Mouse (Mus musculus) forebrain, embryonic 12.5 days (tissue): ENCODE measurements at regions not wholly inside any gene's neighbourhood (a gene's known extent, or its start where the extent isn't known, plus 50 kb on each side); places are given as distances from the start of the nearest gene placed in this dataset.

Experiments
- ATAC-seq: fragments of 200-750 bp; cut with Nextera tagmentation; 2 replicates; pipeline ENCODE4 v1.8.0; 2017; ENCODE audit warnings: moderate TSS enrichment; ENCODE audit not compliant: low FRiP score
- H3K27ac ChIP-seq: fragments of 300-500 bp; sonication (generic); 2 replicates; pipeline ENCODE4 v1.5.1; 2016; ENCODE audit warnings: mild to moderate bottlenecking
- H3K27me3 ChIP-seq: fragments of 300-500 bp; sonication (generic); 2 replicates; pipeline ENCODE4 v1.6.1; 2016; ENCODE audit warnings: mild to moderate bottlenecking
- H3K36me3 ChIP-seq: fragments of 300-500 bp; sonication (generic); replicated peaks from 2 replicates; pipeline ENCODE4 v1.6.1; 2016; ENCODE audit warnings: mild to moderate bottlenecking
- H3K4me1 ChIP-seq: fragments of 300-500 bp; sonication (generic); 2 replicates; pipeline ENCODE4 v1.6.1; 2016
- H3K4me2 ChIP-seq: fragments of 300-500 bp; sonication (generic); 2 replicates; pipeline ENCODE4 v1.6.1; 2016; ENCODE audit warnings: mild to moderate bottlenecking, moderate library complexity
- H3K4me3 ChIP-seq: fragments of 300-500 bp; sonication (generic); replicated peaks from 2 replicates; pipeline ENCODE4 v1.5.1; 2016; ENCODE audit warnings: mild to moderate bottlenecking
- H3K9ac ChIP-seq: fragments of 300-500 bp; sonication (generic); 2 replicates; pipeline ENCODE4 v1.6.1; 2016; ENCODE audit warnings: mild to moderate bottlenecking
- H3K9me3 ChIP-seq: fragments of 300-500 bp; sonication (generic); 2 replicates; pipeline ENCODE4 v1.6.1; 2016
- WGBS: fragments of 180-500 bp; shearing (Covaris S2); methylation state at CpG from one replicate; pipeline ENCODE4 v1.1.7; 2016; 5-methylcytosine and 5-hydroxymethylcytosine counted together

GRCm38 (mm10) chr12:29175698-29176440 lies 352.3 kb upstream of the Myt1l start:
- no peaks in the 10 kb centered on the region for H3K9me3 ChIP-seq
- H3K27ac ChIP-seq = no peak overlapping the region
- WGBS = 69% methylated on average over 10 of the region's 10 CpGs
- no peak overlapping the region for H3K4me2 ChIP-seq
- H3K4me3 ChIP-seq = no peak overlapping the region
- ATAC-seq = no peak
- no peak overlapping the region for H3K9ac ChIP-seq
- peaks cover 13% of the 10 kb centered on the region for H3K4me1 ChIP-seq
- no peaks in the 10 kb centered on the region for H3K36me3 ChIP-seq
- H3K27me3 ChIP-seq = no peaks in the 10 kb centered on the region

GRCm38 (mm10) chr12:29177145-29177544 lies 351.0 kb upstream of the Myt1l start:
- Histone ChIP-seq H3K4me3 (no peak overlapping the region), H3K4me1 (peaks cover 13% of the 10 kb centered on the region), H3K36me3 (no peaks in the 10 kb centered on the region), H3K27ac (no peak overlapping the region), H3K27me3 (no peaks in the 10 kb centered on the region), H3K4me2 (no peak overlapping the region), H3K9me3 (no peaks in the 10 kb centered on the region), H3K9ac (no peak overlapping the region)
- ATAC-seq = no peak
- WGBS = 93% methylated on average over 12 of the region's 12 CpGs

- no peak for ATAC-seq
- no peak overlapping the region for H3K4me3 ChIP-seq
- no peak overlapping the region for H3K4me2 ChIP-seq
- no peaks in the 10 kb centered on the region for H3K27me3 ChIP-seq
- H3K9me3 ChIP-seq = no peaks in the 10 kb centered on the region
- WGBS = 72% methylated on average over 14 of the region's 14 CpGs
- peaks cover 13% of the 10 kb centered on the region for H3K4me1 ChIP-seq
- no peak overlapping the region for H3K27ac ChIP-seq
- H3K9ac ChIP-seq = no peak overlapping the region
- H3K36me3 ChIP-seq = no peaks in the 10 kb centered on the region
Observed at GRCm38 (mm10) chr12:29178168-29178895, 349.9 kb upstream of the Myt1l start.

GRCm38 (mm10) chr12:29179405-29179804 lies 348.8 kb upstream of the Myt1l start:
- H3K9me3 ChIP-seq = no peaks in the 10 kb centered on the region
- no peak overlapping the region for H3K27ac ChIP-seq
- H3K4me3 ChIP-seq = no peak overlapping the region
- 8% methylated on average over 2 of the region's 2 CpGs for WGBS
- H3K4me1 ChIP-seq = peaks cover 13% of the 10 kb centered on the region
- no peaks in the 10 kb centered on the region for H3K27me3 ChIP-seq
- ATAC-seq = peak; percentile 36
- H3K4me2 ChIP-seq = no peak overlapping the region
- H3K9ac ChIP-seq = no peak overlapping the region
- H3K36me3 ChIP-seq = no peaks in the 10 kb centered on the region

- Histone ChIP-seq H3K9ac (no peak overlapping the region), H3K27ac (no peak overlapping the region), H3K9me3 (no peaks in the 10 kb centered on the region), H3K4me3 (no peak overlapping the region), H3K4me2 (no peak overlapping the region), H3K27me3 (no peaks in the 10 kb centered on the region), H3K4me1 (peaks cover 13% of the 10 kb centered on the region), H3K36me3 (no peaks in the 10 kb centered on the region)
- WGBS = 73% methylated on average over 1 of the region's 1 CpGs
- no peak for ATAC-seq
Observed at GRCm38 (mm10) chr12:29180576-29180975, 347.6 kb upstream of the Myt1l start.

- no peaks in the 10 kb centered on the region for H3K36me3 ChIP-seq
- H3K27me3 ChIP-seq = no peaks in the 10 kb centered on the region
- no peak overlapping the region for H3K4me3 ChIP-seq
- H3K4me2 ChIP-seq = no peak overlapping the region
- no peaks in the 10 kb centered on the region for H3K4me1 ChIP-seq
- H3K9ac ChIP-seq = no peak overlapping the region
- no peak overlapping the region for H3K27ac ChIP-seq
- ATAC-seq = no peak
- WGBS = 31% methylated on average over 4 of the region's 4 CpGs
- H3K9me3 ChIP-seq = no peaks in the 10 kb centered on the region
Observed at GRCm38 (mm10) chr12:29187619-29188018, 340.6 kb upstream of the Myt1l start.

- Histone ChIP-seq H3K27me3 (no peaks in the 10 kb centered on the region), H3K4me3 (no peak overlapping the region), H3K4me2 (no peak overlapping the region), H3K4me1 (no peaks in the 10 kb centered on the region), H3K9me3 (no peaks in the 10 kb centered on the region), H3K27ac (no peak overlapping the region), H3K36me3 (no peaks in the 10 kb centered on the region), H3K9ac (no peak overlapping the region)
- WGBS = 89% methylated on average over 3 of the region's 3 CpGs
- no peak for ATAC-seq
Observed at GRCm38 (mm10) chr12:29192391-29192790, 335.8 kb upstream of the Myt1l start.

GRCm38 (mm10) chr12:29211946-29212345 lies 316.2 kb upstream of the Myt1l start:
- no peaks in the 10 kb centered on the region for H3K4me1 ChIP-seq
- WGBS = 86% methylated on average over 3 of the region's 3 CpGs

GRCm38 (mm10) chr12:29213625-29214024 lies 314.6 kb upstream of the Myt1l start:
- Histone ChIP-seq H3K27ac (no peak overlapping the region), H3K27me3 (no peaks in the 10 kb centered on the region), H3K9ac (no peak overlapping the region), H3K36me3 (no peaks in the 10 kb centered on the region), H3K4me1 (no peaks in the 10 kb centered on the region), H3K9me3 (no peaks in the 10 kb centered on the region), H3K4me2 (no peak overlapping the region), H3K4me3 (no peak overlapping the region)
- ATAC-seq = no peak
- WGBS = 88% methylated on average over 1 of the region's 1 CpGs

More at GRCm38 (mm10) chr12:29211946-29212345, 316.2 kb upstream of the Myt1l start:
- no peak for ATAC-seq
- Histone ChIP-seq H3K4me2 (no peak overlapping the region), H3K9ac (no peak overlapping the region), H3K27ac (no peak overlapping the region), H3K9me3 (no peaks in the 10 kb centered on the region), H3K4me3 (no peak overlapping the region), H3K36me3 (no peaks in the 10 kb centered on the region), H3K27me3 (no peaks in the 10 kb centered on the region)

- no peak overlapping the region for H3K4me3 ChIP-seq
- WGBS = 76% methylated on average over 6 of the region's 6 CpGs
- no peak for ATAC-seq
- H3K36me3 ChIP-seq = no peaks in the 10 kb centered on the region
- no peaks in the 10 kb centered on the region for H3K27me3 ChIP-seq
- H3K9ac ChIP-seq = no peak overlapping the region
- H3K4me2 ChIP-seq = no peak overlapping the region
- H3K4me1 ChIP-seq = no peaks in the 10 kb centered on the region
- H3K9me3 ChIP-seq = no peaks in the 10 kb centered on the region
- no peak overlapping the region for H3K27ac ChIP-seq
Observed at GRCm38 (mm10) chr12:29222099-29222498, 306.1 kb upstream of the Myt1l start.

GRCm38 (mm10) chr12:29226001-29226400 lies 302.2 kb upstream of the Myt1l start:
- no peaks in the 10 kb centered on the region for H3K36me3 ChIP-seq
- ATAC-seq = no peak
- H3K9me3 ChIP-seq = no peaks in the 10 kb centered on the region
- H3K27ac ChIP-seq = no peak overlapping the region
- 50% methylated on average over 1 of the region's 1 CpGs for WGBS
- H3K9ac ChIP-seq = no peak overlapping the region
- H3K4me2 ChIP-seq = no peak overlapping the region
- no peaks in the 10 kb centered on the region for H3K27me3 ChIP-seq
- H3K4me1 ChIP-seq = no peaks in the 10 kb centered on the region
- no peak overlapping the region for H3K4me3 ChIP-seq

GRCm38 (mm10) chr12:29232492-29233447 lies 295.4 kb upstream of the Myt1l start:
- 19% methylated on average over 16 of the region's 16 CpGs for WGBS
- Histone ChIP-seq H3K4me3 (0 out of 2 replicates have a peak overlapping the region, but pooled peaks have one; percentile 4), H3K4me1 (peaks cover 20% of the 10 kb centered on the region), H3K27me3 (no peaks in the 10 kb centered on the region), H3K9me3 (no peaks in the 10 kb centered on the region), H3K36me3 (no peaks in the 10 kb centered on the region), H3K27ac (peak overlapping the region; percentile 76), H3K9ac (no peak overlapping the region), H3K4me2 (peak overlapping the region; percentile 38)
- peak; percentile 53 for ATAC-seq
